Mouse (Mus musculus) small intestine, adult 2 months (tissue): ENCODE data around the gene Hes2.

ENCODE experiments used
- CTCF ChIP-seq: fragments of 200-500 bp; IDR thresholded peaks from 2 replicates; pipeline ENCODE4 v1.5.1; 2012; ENCODE audit warnings: low read depth, mild to moderate bottlenecking, control low read depth, inconsistent platforms, low read length, moderate library complexity, mixed read lengths; ENCODE audit not compliant: insufficient replicate concordance, insufficient read length; ENCODE audit errors: extremely low read depth
- POLR2A ChIP-seq: fragments of 200-500 bp; IDR thresholded peaks from 2 replicates; pipeline ENCODE4 v1.6.1; 2012; ENCODE audit warnings: low read depth, mild to moderate bottlenecking, control low read depth, inconsistent platforms, low read length, moderate library complexity

DNA sequence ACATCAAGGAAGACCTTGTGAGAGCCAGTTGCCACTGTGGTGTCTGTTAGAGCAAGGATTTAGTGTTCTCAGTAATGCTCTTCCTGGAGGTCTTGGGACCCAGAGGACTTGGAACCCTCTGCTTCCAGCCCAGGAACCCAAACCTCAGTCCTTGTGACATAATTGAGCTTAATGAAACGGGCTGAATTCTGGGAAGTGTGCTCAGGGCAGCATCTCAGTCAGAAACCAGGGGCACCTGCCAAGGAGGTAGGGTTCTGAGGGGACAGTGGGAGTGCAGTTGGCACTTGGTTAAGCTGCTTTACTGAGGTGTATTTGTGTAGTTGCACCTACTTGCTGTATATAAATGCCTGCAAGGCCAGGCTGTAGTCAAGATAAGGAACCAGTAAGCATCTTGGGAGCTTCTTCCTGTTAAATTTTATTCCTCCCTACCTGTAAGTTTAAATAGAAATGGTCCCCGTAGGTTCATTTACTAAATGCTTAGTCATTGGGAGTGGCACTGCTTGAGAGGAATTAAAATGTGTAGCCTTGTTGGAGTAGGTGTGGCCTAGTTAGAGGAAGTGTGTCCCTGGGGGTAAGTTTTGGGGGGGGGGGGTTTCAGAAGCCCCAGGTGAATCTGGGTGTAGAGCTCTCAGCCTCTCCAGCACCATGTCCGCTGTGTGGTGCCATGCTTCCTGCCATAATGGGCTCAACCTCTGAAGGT lies 36.0 kb downstream of the Hes2 start:
- TF ChIP-seq CTCF, result no peak
- no peak for TF ChIP-seq POLR2A
